Mouse (Mus musculus): ENCODE results near the gene Ube2o. TPM values are rescaled to one million over a fixed set of nuclear protein-coding genes. Genes with fewer than 3 reads are reported as not detected.

Gene Ube2o
- polyA plus RNA-seq, 1 experiment from 2014 or later = 15.4 TPM

DNA sequence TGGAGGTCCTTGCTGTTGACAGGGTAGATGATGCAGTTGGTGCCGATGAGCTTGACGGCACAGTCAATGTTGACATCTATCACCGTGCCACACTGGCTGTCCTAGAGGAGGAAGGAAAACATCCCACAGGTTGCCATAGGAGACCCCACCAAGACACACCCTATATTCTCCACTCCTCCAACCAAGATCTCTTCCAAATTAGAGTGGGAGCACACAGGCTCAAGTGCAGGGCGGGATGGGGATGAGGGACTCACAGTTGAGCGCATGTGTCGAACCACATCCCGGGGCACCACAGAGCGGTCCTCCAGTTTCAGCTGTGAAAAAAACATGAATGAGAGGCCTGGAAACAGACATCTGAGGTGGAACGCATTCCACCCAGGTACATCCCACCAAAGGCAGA lies 32.5 kb downstream of the Ube2o start:
- no peak for DNase-seq (ENCODE audit: low spot score)
- Histone ChIP-seq H3K4me2 (ENCODE audit: low read depth, low read length) (no peak overlapping the region), H3K27me3 (replicated peaks; ENCODE audit: control insufficient read depth, insufficient read depth, low read length) (no peaks in the 10 kb centered on the region), H3K27ac (replicated peaks; ENCODE audit: low read depth, low read length) (no peak overlapping the region), H3K4me1 (ENCODE audit: control insufficient read depth, insufficient read depth, low read length) (peaks cover 6% of the 10 kb centered on the region; the same call in 1 of the 2 replicates), H3K9me3 (ENCODE audit: control insufficient read depth, low read length) (no peaks in the 10 kb centered on the region), H3K9ac (ENCODE audit: low read depth, low read length) (no peak overlapping the region), H3K36me3 (ENCODE audit: control insufficient read depth, insufficient read depth, low read length) (peaks cover 45% of the 10 kb centered on the region), H3K4me3 (ENCODE audit: low read depth, low read length) (no peak overlapping the region)
- 95% methylated on average over 8 of the region's 9 CpGs for WGBS
- ATAC-seq (ENCODE audit: low read depth) = no peak

DNA sequence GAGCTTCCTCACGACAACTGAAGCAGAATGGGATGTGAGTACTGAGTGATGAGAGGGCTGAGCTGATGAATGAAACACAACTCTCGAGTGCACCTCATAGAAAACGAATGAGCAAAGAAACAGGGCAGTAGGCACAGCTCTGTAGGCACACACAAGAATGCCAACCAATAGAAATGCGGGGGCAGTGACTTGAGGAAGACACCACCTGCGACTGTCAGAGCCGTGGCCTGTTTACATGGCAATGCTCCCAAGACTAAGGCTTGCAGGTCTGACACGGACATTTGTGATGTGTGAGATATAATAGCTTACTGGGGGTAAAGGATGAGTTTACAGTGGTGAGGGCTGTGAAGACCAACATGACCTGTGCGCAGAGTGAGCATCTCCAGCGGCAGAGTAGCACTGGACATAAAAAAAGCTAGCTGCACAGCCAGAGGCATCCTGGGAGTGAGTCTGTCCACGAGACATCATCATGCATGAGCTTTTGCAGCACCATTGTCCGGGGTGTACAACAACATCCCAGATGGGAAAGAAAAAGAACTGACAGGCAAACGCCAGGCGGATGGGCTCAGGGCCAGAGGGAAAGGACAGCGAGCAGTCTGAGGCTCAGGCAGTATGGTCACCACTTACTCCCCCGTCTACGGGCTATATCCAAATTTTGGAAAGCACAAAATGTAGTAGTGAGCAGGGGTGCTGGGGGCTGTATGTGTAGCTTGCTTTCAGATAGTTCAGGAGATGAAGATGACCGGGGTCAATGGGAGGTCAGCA lies 33.8 kb downstream of the Ube2o start:
- Histone ChIP-seq H3K4me2 (ENCODE audit: low read depth, low read length) (no peak overlapping the region), H3K9me3 (ENCODE audit: control insufficient read depth, low read length) (no peaks in the 10 kb centered on the region), H3K9ac (ENCODE audit: low read depth, low read length) (no peak overlapping the region), H3K4me1 (ENCODE audit: control insufficient read depth, insufficient read depth, low read length) (peaks cover 6% of the 10 kb centered on the region; the same call in 1 of the 2 replicates), H3K4me3 (ENCODE audit: low read depth, low read length) (no peak overlapping the region), H3K27me3 (replicated peaks; ENCODE audit: control insufficient read depth, insufficient read depth, low read length) (no peaks in the 10 kb centered on the region), H3K27ac (replicated peaks; ENCODE audit: low read depth, low read length) (no peak overlapping the region), H3K36me3 (ENCODE audit: control insufficient read depth, insufficient read depth, low read length) (peaks cover 58% of the 10 kb centered on the region)
- DNase-seq (ENCODE audit: low spot score) = no peak
- no peak for ATAC-seq (ENCODE audit: low read depth)
- WGBS = 88% methylated on average over 17 of the region's 17 CpGs

DNA sequence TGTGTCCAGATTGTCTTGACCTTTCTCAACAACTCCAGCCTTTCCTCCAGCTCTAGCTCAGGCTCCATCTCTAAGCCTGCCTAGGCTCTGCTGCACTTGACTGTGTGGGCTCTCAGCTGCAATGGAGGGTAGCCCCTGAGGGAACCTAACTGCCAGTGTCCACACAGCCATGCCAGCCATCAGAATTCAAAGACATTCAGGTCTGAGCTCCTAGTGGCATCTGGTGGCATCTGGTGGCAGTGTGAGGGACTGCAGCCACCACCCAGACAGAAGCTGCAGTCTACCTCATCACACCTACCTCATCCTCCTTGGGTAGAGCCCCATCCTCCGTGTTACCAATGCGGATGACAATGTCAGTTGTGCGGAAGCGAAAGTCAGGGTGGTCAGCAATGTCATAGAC lies 38.1 kb downstream of the Ube2o start:
- peaks cover 94% of the 10 kb centered on the region for H3K36me3 ChIP-seq (ENCODE audit: control insufficient read depth, insufficient read depth, low read length)
- H3K4me1 ChIP-seq (ENCODE audit: control insufficient read depth, insufficient read depth, low read length) = no peaks in the 10 kb centered on the region
- H3K27me3 ChIP-seq (replicated peaks; ENCODE audit: control insufficient read depth, insufficient read depth, low read length) = no peaks in the 10 kb centered on the region
- H3K9me3 ChIP-seq (ENCODE audit: control insufficient read depth, low read length) = no peaks in the 10 kb centered on the region
- H3K9ac ChIP-seq (ENCODE audit: low read depth, low read length) = no peak overlapping the region
- WGBS = 91% methylated on average over 4 of the region's 4 CpGs
- H3K4me2 ChIP-seq (ENCODE audit: low read depth, low read length) = no peak overlapping the region
- H3K27ac ChIP-seq (replicated peaks; ENCODE audit: low read depth, low read length) = no peak overlapping the region
- H3K4me3 ChIP-seq (ENCODE audit: low read depth, low read length) = no peak overlapping the region
- DNase-seq (ENCODE audit: low spot score) (no peak), ATAC-seq (ENCODE audit: low read depth) (no peak)

DNA sequence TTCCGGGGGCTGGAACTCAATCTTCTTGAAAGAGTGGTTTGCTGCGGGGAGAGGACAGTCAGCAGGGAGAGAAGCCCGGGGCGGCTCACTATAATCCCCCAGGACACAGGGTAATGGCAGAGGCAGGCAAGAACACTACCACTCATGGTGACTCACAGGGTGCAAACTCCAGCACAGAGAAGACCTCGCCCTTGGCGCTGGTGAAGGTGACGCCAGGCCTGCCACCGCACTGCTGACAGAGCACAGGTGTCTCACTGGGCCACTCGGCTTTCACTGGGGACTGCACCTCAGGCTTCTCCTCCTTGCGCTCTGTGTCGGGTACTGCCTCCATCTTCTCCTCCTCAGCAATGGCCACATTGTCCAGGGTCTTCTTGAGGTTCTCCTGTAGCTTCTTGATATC lies 40.1 kb downstream of the Ube2o start:
- peaks cover 90% of the 10 kb centered on the region for H3K36me3 ChIP-seq (ENCODE audit: control insufficient read depth, insufficient read depth, low read length)
- no peaks in the 10 kb centered on the region for H3K4me1 ChIP-seq (ENCODE audit: control insufficient read depth, insufficient read depth, low read length)
- no peak overlapping the region for H3K9ac ChIP-seq (ENCODE audit: low read depth, low read length)
- DNase-seq (ENCODE audit: low spot score) = no peak
- no peaks in the 10 kb centered on the region for H3K27me3 ChIP-seq (replicated peaks; ENCODE audit: control insufficient read depth, insufficient read depth, low read length)
- H3K4me2 ChIP-seq (ENCODE audit: low read depth, low read length) = no peak overlapping the region
- 92% methylated on average over 6 of the region's 11 CpGs for WGBS
- no peak for ATAC-seq (ENCODE audit: low read depth)
- H3K27ac ChIP-seq (replicated peaks; ENCODE audit: low read depth, low read length) = no peak overlapping the region
- no peak overlapping the region for H3K4me3 ChIP-seq (ENCODE audit: low read depth, low read length)
- no peaks in the 10 kb centered on the region for H3K9me3 ChIP-seq (ENCODE audit: control insufficient read depth, low read length)

DNA sequence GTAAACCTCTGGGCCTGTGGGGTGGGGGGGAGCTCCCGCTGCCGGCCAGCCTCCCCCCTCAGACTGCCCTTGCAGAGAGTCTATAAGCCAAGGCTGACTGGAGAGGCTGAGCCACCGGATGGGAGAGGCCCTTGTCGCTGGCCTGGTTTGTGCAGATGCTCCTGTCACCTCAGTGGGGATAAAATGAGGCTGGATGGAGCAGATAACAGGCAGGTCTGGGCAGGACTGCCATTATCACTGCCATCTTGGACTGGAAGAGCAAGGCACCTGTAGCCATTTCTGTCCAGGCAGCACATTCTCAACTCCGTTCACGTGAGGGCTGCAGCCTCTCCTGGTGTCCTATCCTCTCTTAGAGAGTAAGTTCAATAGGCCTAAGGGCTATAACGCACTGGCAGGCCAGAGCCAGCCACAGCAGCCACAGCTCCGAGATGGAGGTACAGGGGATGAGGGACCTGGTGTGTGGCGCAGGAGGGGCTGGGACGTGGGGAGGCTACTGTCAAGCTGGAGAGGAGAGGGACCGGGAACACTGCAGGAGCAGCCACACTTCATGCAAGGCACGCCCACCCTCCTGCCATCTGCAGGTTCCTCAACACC lies 43.0 kb downstream of the Ube2o start:
- DNase-seq (ENCODE audit: low spot score) = no peak
- no peak overlapping the region for H3K9ac ChIP-seq (ENCODE audit: low read depth, low read length)
- peaks cover 6% of the 10 kb centered on the region for H3K4me1 ChIP-seq (ENCODE audit: control insufficient read depth, insufficient read depth, low read length)
- ATAC-seq (ENCODE audit: low read depth) = no peak
- 70% methylated on average over 12 of the region's 12 CpGs for WGBS
- H3K4me2 ChIP-seq (ENCODE audit: low read depth, low read length) = no peak overlapping the region
- no peak overlapping the region for H3K4me3 ChIP-seq (ENCODE audit: low read depth, low read length)
- peaks cover 9% of the 10 kb centered on the region; the same call in 1 of the 2 replicates for H3K27me3 ChIP-seq (replicated peaks; ENCODE audit: control insufficient read depth, insufficient read depth, low read length)
- H3K9me3 ChIP-seq (ENCODE audit: control insufficient read depth, low read length) = no peaks in the 10 kb centered on the region
- no peak overlapping the region for H3K27ac ChIP-seq (replicated peaks; ENCODE audit: low read depth, low read length)
- peaks cover 60% of the 10 kb centered on the region for H3K36me3 ChIP-seq (ENCODE audit: control insufficient read depth, insufficient read depth, low read length)

DNA sequence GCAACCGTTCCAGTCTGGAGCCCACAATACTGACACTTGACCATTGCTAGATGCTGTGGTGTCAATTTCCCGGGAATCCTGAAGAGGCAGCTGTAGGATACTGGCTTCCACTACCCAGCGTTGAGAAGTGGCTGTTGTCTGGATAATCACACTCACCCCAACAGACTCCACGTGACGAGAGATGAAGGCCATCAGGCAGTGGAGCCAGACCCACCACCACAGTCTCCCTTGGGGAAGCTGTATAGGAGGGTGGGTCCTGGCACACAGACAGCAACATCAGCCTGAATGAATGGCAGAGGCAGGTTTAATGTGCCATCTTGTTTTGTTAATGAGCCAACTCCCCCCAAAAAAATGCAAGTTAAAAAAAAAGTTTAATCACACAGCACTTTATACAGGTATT lies 43.9 kb downstream of the Ube2o start:
- Histone ChIP-seq H3K27ac (replicated peaks; ENCODE audit: low read depth, low read length) (no peak overlapping the region), H3K36me3 (ENCODE audit: control insufficient read depth, insufficient read depth, low read length) (peaks cover 52% of the 10 kb centered on the region)

DNA sequence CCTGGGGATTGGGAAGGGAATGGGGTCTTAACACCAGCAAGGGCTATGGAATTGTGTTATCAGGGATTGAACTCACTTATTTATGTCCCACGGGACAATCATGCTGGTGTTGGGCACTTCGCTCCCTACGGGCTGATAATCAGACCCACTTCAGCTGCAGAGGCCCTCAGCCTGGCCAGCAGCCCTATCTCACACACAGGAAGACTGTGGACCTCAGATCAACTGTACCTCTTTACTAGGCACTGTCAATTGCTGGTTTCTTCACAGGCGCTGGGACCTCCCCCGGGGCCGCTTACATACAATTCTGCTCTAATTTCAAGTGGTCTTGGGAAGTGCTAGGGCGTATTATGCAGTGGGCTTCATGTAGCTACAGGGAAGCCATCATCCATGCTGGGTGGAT lies 44.6 kb downstream of the Ube2o start:
- no peak overlapping the region for H3K27ac ChIP-seq (replicated peaks; ENCODE audit: low read depth, low read length)
- peaks cover 45% of the 10 kb centered on the region for H3K36me3 ChIP-seq (ENCODE audit: control insufficient read depth, insufficient read depth, low read length)
- no peak overlapping the region for H3K4me2 ChIP-seq (ENCODE audit: low read depth, low read length)
- WGBS = 85% methylated on average over 7 of the region's 7 CpGs
- peaks cover 25% of the 10 kb centered on the region for H3K27me3 ChIP-seq (replicated peaks; ENCODE audit: control insufficient read depth, insufficient read depth, low read length)
- no peak for ATAC-seq (ENCODE audit: low read depth)
- DNase-seq (ENCODE audit: low spot score) = no peak
- no peaks in the 10 kb centered on the region for H3K9me3 ChIP-seq (ENCODE audit: control insufficient read depth, low read length)
- peaks cover 15% of the 10 kb centered on the region for H3K4me1 ChIP-seq (ENCODE audit: control insufficient read depth, insufficient read depth, low read length)
- no peak overlapping the region for H3K9ac ChIP-seq (ENCODE audit: low read depth, low read length)
- no peak overlapping the region for H3K4me3 ChIP-seq (ENCODE audit: low read depth, low read length)

More for the DNA sequence above, 43.9 kb downstream of the Ube2o start:
- Histone ChIP-seq H3K4me3 (ENCODE audit: low read depth, low read length) (no peak overlapping the region), H3K4me2 (ENCODE audit: low read depth, low read length) (no peak overlapping the region), H3K27me3 (replicated peaks; ENCODE audit: control insufficient read depth, insufficient read depth, low read length) (peaks cover 18% of the 10 kb centered on the region), H3K4me1 (ENCODE audit: control insufficient read depth, insufficient read depth, low read length) (peaks cover 8% of the 10 kb centered on the region), H3K9ac (ENCODE audit: low read depth, low read length) (no peak overlapping the region), H3K9me3 (ENCODE audit: control insufficient read depth, low read length) (no peaks in the 10 kb centered on the region)
- no peak for ATAC-seq (ENCODE audit: low read depth)
- no peak for DNase-seq (ENCODE audit: low spot score)
- WGBS = 56% methylated on average over 5 of the region's 5 CpGs

DNA sequence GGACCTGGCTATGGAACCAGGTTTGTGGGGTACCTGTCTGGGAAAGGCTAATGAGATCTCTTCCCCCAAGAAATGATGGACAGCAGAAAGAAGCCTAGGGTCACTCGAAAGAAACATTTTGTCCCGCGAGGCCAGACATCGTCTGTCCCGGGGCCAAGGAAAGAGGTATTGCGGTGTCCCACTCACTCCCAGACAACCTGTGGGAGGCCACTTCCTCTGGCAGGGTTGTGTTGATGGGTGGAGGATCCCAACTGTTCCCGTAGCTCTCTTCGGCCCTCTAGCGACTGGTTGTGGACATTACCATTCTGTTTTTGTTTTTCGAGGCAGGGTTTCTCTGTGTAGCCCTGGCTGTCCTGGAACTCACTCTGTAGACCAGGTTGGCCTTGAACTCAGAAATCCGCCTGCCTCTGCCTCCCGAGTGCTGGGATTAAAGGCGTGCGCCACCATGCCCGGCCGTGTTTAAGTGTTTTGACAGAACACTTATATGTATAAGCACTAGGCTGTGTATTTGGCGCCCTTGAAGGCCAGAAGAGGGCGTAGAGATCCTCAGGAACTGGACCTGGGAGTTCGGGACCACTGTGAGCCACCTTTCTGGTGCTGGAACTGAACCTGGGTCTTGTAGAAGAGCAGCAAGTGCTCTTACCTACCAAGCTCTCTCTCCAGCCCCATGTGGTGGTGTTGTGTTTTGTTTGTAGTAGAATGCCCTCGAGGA lies 46.9 kb downstream of the Ube2o start:
- peak overlapping the region; percentile 60 for H3K4me3 ChIP-seq (ENCODE audit: low read depth, low read length)
- H3K9me3 ChIP-seq (ENCODE audit: control insufficient read depth, low read length) = no peaks in the 10 kb centered on the region
- no peak overlapping the region for H3K27ac ChIP-seq (replicated peaks; ENCODE audit: low read depth, low read length)
- ATAC-seq (ENCODE audit: low read depth) (peak; percentile 67), DNase-seq (ENCODE audit: low spot score) (peak; percentile 89)
- H3K36me3 ChIP-seq (ENCODE audit: control insufficient read depth, insufficient read depth, low read length) = peaks cover 21% of the 10 kb centered on the region
- peaks cover 43% of the 10 kb centered on the region for H3K27me3 ChIP-seq (replicated peaks; ENCODE audit: control insufficient read depth, insufficient read depth, low read length)
- WGBS = 20% methylated on average over 20 of the region's 20 CpGs
- peaks cover 24% of the 10 kb centered on the region for H3K4me1 ChIP-seq (ENCODE audit: control insufficient read depth, insufficient read depth, low read length)
- peak overlapping the region; percentile 65; the same call in 1 of the 2 replicates for H3K9ac ChIP-seq (ENCODE audit: low read depth, low read length)
- H3K4me2 ChIP-seq (ENCODE audit: low read depth, low read length) = peak overlapping the region; percentile 99
